Mouse (Mus musculus): ENCODE measurements around the gene Eml5. TPM values are rescaled to one million over a fixed set of nuclear protein-coding genes. Genes with fewer than 3 reads are reported as not detected.

The Eml5 gene
- polyA plus RNA-seq, 1 experiment from 2014 or later, result 11.3 TPM

DNA sequence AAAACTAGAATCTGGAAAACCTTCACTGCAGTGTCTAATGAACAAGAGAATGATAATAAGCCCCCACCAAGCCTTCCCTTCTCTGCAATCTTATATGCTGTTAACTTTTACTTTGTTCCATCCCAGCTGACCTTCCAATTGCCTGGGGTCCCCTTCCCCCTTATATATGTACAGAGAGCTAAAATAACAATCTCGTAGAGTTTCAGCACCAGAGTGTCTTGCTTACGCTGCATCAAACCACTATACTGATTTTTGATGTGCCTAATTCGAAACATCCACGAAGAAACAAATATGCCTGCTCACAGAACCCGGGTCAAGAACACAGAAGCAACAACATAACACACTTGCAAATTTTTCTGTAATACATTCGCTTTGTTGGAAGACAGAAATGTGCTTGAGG lies 1.6 kb downstream of the Eml5 start:
- H3K4me1 ChIP-seq (ENCODE audit: control insufficient read depth, insufficient read depth, low read length), result no peaks in the 10 kb centered on the region
- H3K27ac ChIP-seq (ENCODE audit: low read length), result no peak overlapping the region
- H3K4me2 ChIP-seq (ENCODE audit: low read depth, low read length), result no peak overlapping the region
- WGBS, result 79% methylated on average over 6 of the region's 6 CpGs
- H3K4me3 ChIP-seq (replicated peaks; ENCODE audit: low read length), result no peak overlapping the region; the same call in 1 of the 2 replicates
- no peak overlapping the region for H3K9ac ChIP-seq (ENCODE audit: low read length)
- 0 out of 2 replicates have a peak, but pooled peaks cover 5% of the 10 kb centered on the region for H3K27me3 ChIP-seq (ENCODE audit: control insufficient read depth, insufficient read depth, low read length)
- no peaks in the 10 kb centered on the region for H3K36me3 ChIP-seq (ENCODE audit: control insufficient read depth, insufficient read depth, low read length)
- ATAC-seq (ENCODE audit: insufficient read depth, low FRiP score), result no peak
- H3K9me3 ChIP-seq (replicated peaks; ENCODE audit: control insufficient read depth, low read length), result no peaks in the 10 kb centered on the region

GRCm38 (mm10) chr12:98896761-98897160 lies 4.5 kb downstream of the Eml5 start:
- no peak overlapping the region for H3K9ac ChIP-seq (ENCODE audit: low read length)
- 60% methylated on average over 1 of the region's 1 CpGs for WGBS
- ATAC-seq (ENCODE audit: insufficient read depth, low FRiP score), result no peak
- H3K36me3 ChIP-seq (ENCODE audit: control insufficient read depth, insufficient read depth, low read length), result no peaks in the 10 kb centered on the region
- H3K27me3 ChIP-seq (ENCODE audit: control insufficient read depth, insufficient read depth, low read length), result 0 out of 2 replicates have a peak, but pooled peaks cover 5% of the 10 kb centered on the region
- H3K27ac ChIP-seq (ENCODE audit: low read length), result no peak overlapping the region
- no peaks in the 10 kb centered on the region for H3K9me3 ChIP-seq (replicated peaks; ENCODE audit: control insufficient read depth, low read length)
- no peak overlapping the region for H3K4me2 ChIP-seq (ENCODE audit: low read depth, low read length)
- no peaks in the 10 kb centered on the region for H3K4me1 ChIP-seq (ENCODE audit: control insufficient read depth, insufficient read depth, low read length)
- no peak overlapping the region for H3K4me3 ChIP-seq (replicated peaks; ENCODE audit: low read length)

DNA sequence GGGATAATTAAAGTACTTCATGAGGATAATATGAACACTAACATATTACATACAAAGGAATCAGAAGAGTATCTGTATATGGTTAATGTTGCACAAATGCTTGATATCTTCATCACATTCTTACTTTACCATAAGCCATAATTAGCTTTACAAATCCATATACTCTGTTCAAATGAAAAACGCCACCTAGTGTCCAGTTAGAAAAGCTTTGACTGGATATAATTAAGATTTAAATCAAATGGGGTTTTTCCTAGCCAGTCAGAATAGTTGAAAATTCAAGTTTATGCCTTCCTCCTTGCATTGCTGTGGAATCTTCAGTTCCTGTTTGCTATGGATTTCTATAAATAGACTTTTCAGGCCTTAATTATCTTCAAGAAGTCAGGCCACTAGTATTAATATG lies 16.8 kb downstream of the Eml5 start:
- Histone ChIP-seq H3K4me3 (replicated peaks; ENCODE audit: low read length) (no peak overlapping the region), H3K9me3 (replicated peaks; ENCODE audit: control insufficient read depth, low read length) (no peaks in the 10 kb centered on the region), H3K4me2 (ENCODE audit: low read depth, low read length) (no peak overlapping the region), H3K27me3 (ENCODE audit: control insufficient read depth, insufficient read depth, low read length) (no peaks in the 10 kb centered on the region), H3K27ac (ENCODE audit: low read length) (no peak overlapping the region), H3K36me3 (ENCODE audit: control insufficient read depth, insufficient read depth, low read length) (no peaks in the 10 kb centered on the region), H3K4me1 (ENCODE audit: control insufficient read depth, insufficient read depth, low read length) (no peaks in the 10 kb centered on the region), H3K9ac (ENCODE audit: low read length) (no peak overlapping the region)
- 6% methylated on average over 1 of the region's 1 CpGs for WGBS
- ATAC-seq (ENCODE audit: insufficient read depth, low FRiP score), result no peak

- Histone ChIP-seq H3K4me2 (ENCODE audit: low read depth, low read length) (no peak overlapping the region), H3K36me3 (ENCODE audit: control insufficient read depth, insufficient read depth, low read length) (no peaks in the 10 kb centered on the region), H3K9ac (ENCODE audit: low read length) (no peak overlapping the region), H3K4me3 (replicated peaks; ENCODE audit: low read length) (no peak overlapping the region), H3K4me1 (ENCODE audit: control insufficient read depth, insufficient read depth, low read length) (no peaks in the 10 kb centered on the region), H3K27me3 (ENCODE audit: control insufficient read depth, insufficient read depth, low read length) (no peaks in the 10 kb centered on the region), H3K27ac (ENCODE audit: low read length) (no peak overlapping the region), H3K9me3 (replicated peaks; ENCODE audit: control insufficient read depth, low read length) (no peaks in the 10 kb centered on the region)
- WGBS, result 39% methylated on average over 5 of the region's 5 CpGs
- no peak for ATAC-seq (ENCODE audit: insufficient read depth, low FRiP score)
These were observed 19.5 kb downstream of the Eml5 start for GRCm38 (mm10) chr12:98881796-98882195.

- Histone ChIP-seq H3K27me3 (ENCODE audit: control insufficient read depth, insufficient read depth, low read length) (no peaks in the 10 kb centered on the region), H3K4me2 (ENCODE audit: low read depth, low read length) (no peak overlapping the region), H3K9ac (ENCODE audit: low read length) (no peak overlapping the region), H3K4me1 (ENCODE audit: control insufficient read depth, insufficient read depth, low read length) (no peaks in the 10 kb centered on the region), H3K4me3 (replicated peaks; ENCODE audit: low read length) (no peak overlapping the region), H3K36me3 (ENCODE audit: control insufficient read depth, insufficient read depth, low read length) (no peaks in the 10 kb centered on the region), H3K9me3 (replicated peaks; ENCODE audit: control insufficient read depth, low read length) (no peaks in the 10 kb centered on the region), H3K27ac (ENCODE audit: low read length) (no peak overlapping the region)
- ATAC-seq (ENCODE audit: insufficient read depth, low FRiP score), result no peak
- WGBS, result 70% methylated on average over 1 of the region's 1 CpGs
These were observed 22.6 kb downstream of the Eml5 start for GRCm38 (mm10) chr12:98878693-98879092.

DNA sequence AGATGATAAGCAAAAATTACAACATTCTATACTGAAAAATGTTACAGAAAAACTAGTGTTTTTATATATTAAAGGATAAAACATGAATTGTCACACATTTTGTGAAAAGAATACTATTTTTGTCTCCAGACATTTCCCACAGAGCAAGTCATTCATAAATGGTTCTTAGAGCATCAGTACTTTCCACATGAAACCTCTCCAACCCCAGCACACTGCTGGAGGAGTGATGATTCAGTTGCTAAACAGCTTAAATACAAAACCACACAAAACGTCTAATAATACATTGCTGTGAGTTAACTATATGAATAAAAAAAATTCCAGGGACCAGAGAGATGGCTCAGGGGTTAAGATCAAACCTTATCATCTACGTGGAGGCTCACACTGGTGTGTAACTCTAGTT lies 26.1 kb downstream of the Eml5 start:
- Histone ChIP-seq H3K4me3 (replicated peaks; ENCODE audit: low read length) (no peak overlapping the region), H3K27ac (ENCODE audit: low read length) (no peak overlapping the region), H3K36me3 (ENCODE audit: control insufficient read depth, insufficient read depth, low read length) (no peaks in the 10 kb centered on the region), H3K9me3 (replicated peaks; ENCODE audit: control insufficient read depth, low read length) (no peaks in the 10 kb centered on the region), H3K4me1 (ENCODE audit: control insufficient read depth, insufficient read depth, low read length) (no peaks in the 10 kb centered on the region), H3K9ac (ENCODE audit: low read length) (no peak overlapping the region), H3K4me2 (ENCODE audit: low read depth, low read length) (no peak overlapping the region), H3K27me3 (ENCODE audit: control insufficient read depth, insufficient read depth, low read length) (no peaks in the 10 kb centered on the region)
- WGBS, result 67% methylated on average over 2 of the region's 2 CpGs
- ATAC-seq (ENCODE audit: insufficient read depth, low FRiP score), result no peak

GRCm38 (mm10) chr12:98872836-98873235 lies 28.4 kb downstream of the Eml5 start:
- no peak overlapping the region for H3K4me3 ChIP-seq (replicated peaks; ENCODE audit: low read length)
- no peaks in the 10 kb centered on the region for H3K27me3 ChIP-seq (ENCODE audit: control insufficient read depth, insufficient read depth, low read length)
- H3K27ac ChIP-seq (ENCODE audit: low read length), result no peak overlapping the region
- H3K9ac ChIP-seq (ENCODE audit: low read length), result no peak overlapping the region
- no peaks in the 10 kb centered on the region for H3K36me3 ChIP-seq (ENCODE audit: control insufficient read depth, insufficient read depth, low read length)
- H3K4me2 ChIP-seq (ENCODE audit: low read depth, low read length), result no peak overlapping the region
- H3K4me1 ChIP-seq (ENCODE audit: control insufficient read depth, insufficient read depth, low read length), result no peaks in the 10 kb centered on the region
- WGBS, result 88% methylated on average over 10 of the region's 10 CpGs
- no peak for ATAC-seq (ENCODE audit: insufficient read depth, low FRiP score)
- H3K9me3 ChIP-seq (replicated peaks; ENCODE audit: control insufficient read depth, low read length), result no peaks in the 10 kb centered on the region

GRCm38 (mm10) chr12:98863436-98863835 lies 37.8 kb downstream of the Eml5 start:
- Histone ChIP-seq H3K4me1 (ENCODE audit: control insufficient read depth, insufficient read depth, low read length) (no peaks in the 10 kb centered on the region), H3K4me3 (replicated peaks; ENCODE audit: low read length) (no peak overlapping the region), H3K27me3 (ENCODE audit: control insufficient read depth, insufficient read depth, low read length) (no peaks in the 10 kb centered on the region), H3K27ac (ENCODE audit: low read length) (no peak overlapping the region), H3K9me3 (replicated peaks; ENCODE audit: control insufficient read depth, low read length) (no peaks in the 10 kb centered on the region), H3K9ac (ENCODE audit: low read length) (no peak overlapping the region), H3K4me2 (ENCODE audit: low read depth, low read length) (no peak overlapping the region), H3K36me3 (ENCODE audit: control insufficient read depth, insufficient read depth, low read length) (no peaks in the 10 kb centered on the region)
- 79% methylated on average over 4 of the region's 4 CpGs for WGBS
- ATAC-seq (ENCODE audit: insufficient read depth, low FRiP score), result no peak

DNA sequence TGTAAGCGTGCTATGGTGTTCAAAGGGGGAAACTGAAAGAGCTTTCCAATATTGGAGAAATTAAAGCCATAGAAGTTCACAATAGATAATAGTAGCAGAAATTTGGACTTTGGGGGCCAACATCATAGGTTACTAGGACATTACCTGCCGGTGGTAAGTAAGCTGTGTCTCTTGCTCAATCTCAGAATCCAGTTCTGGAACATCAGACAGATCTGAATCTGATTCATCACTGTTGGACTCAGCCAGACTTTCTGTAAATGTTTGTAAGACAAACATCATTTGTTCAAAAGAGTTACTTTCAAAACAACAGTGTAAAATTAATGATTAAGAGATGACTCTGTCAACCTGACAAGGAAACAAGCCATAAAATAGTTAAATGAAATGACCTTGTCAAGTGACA lies 41.0 kb downstream of the Eml5 start:
- no peak for ATAC-seq (ENCODE audit: insufficient read depth, low FRiP score)
- no peaks in the 10 kb centered on the region for H3K9me3 ChIP-seq (replicated peaks; ENCODE audit: control insufficient read depth, low read length)
- H3K9ac ChIP-seq (ENCODE audit: low read length), result no peak overlapping the region
- 75% methylated on average over 2 of the region's 2 CpGs for WGBS
- no peaks in the 10 kb centered on the region for H3K4me1 ChIP-seq (ENCODE audit: control insufficient read depth, insufficient read depth, low read length)
- H3K4me2 ChIP-seq (ENCODE audit: low read depth, low read length), result no peak overlapping the region
- no peak overlapping the region for H3K4me3 ChIP-seq (replicated peaks; ENCODE audit: low read length)
- no peaks in the 10 kb centered on the region for H3K27me3 ChIP-seq (ENCODE audit: control insufficient read depth, insufficient read depth, low read length)
- no peak overlapping the region for H3K27ac ChIP-seq (ENCODE audit: low read length)
- no peaks in the 10 kb centered on the region for H3K36me3 ChIP-seq (ENCODE audit: control insufficient read depth, insufficient read depth, low read length)

GRCm38 (mm10) chr12:98850767-98851166 lies 50.5 kb downstream of the Eml5 start:
- H3K27ac ChIP-seq (ENCODE audit: low read length), result no peak overlapping the region
- no peak overlapping the region for H3K9ac ChIP-seq (ENCODE audit: low read length)
- no peaks in the 10 kb centered on the region for H3K4me1 ChIP-seq (ENCODE audit: control insufficient read depth, insufficient read depth, low read length)
- no peak overlapping the region for H3K4me3 ChIP-seq (replicated peaks; ENCODE audit: low read length)
- ATAC-seq (ENCODE audit: insufficient read depth, low FRiP score), result no peak
- WGBS, result 20% methylated on average over 3 of the region's 3 CpGs
- no peak overlapping the region for H3K4me2 ChIP-seq (ENCODE audit: low read depth, low read length)
- no peaks in the 10 kb centered on the region for H3K27me3 ChIP-seq (ENCODE audit: control insufficient read depth, insufficient read depth, low read length)
- no peaks in the 10 kb centered on the region for H3K9me3 ChIP-seq (replicated peaks; ENCODE audit: control insufficient read depth, low read length)
- H3K36me3 ChIP-seq (ENCODE audit: control insufficient read depth, insufficient read depth, low read length), result no peaks in the 10 kb centered on the region

All from stomach, embryonic 16.5 days (tissue).